Comparison of ENCODE assay signal across 10 mouse cellular contexts in genomic region chr5:117360228-117360515, GRCm38 (mm10). TPM values are rescaled to one million over a fixed set of nuclear protein-coding genes. Genes with fewer than 3 reads are reported as not detected.
DNase-seq lines count a peak whose midpoint lies in the region; ATAC-seq lines count a peak whose summit lies in the region.
"Had no signal": no experiment of that assay in that cellular context is flagged by ENCODE, and none has a peak within 500 bp of the region (broad histone marks: within the 10 kb centered on the region; RNA-seq: fewer than 3 reads in every experiment).

No protein-coding gene starts in this region.

- ATAC-seq in heart, embryonic 11.5 days (replicated peaks; ENCODE audit: insufficient number of reproducible peaks, low FRiP score, low TSS enrichment) = no peak
- ATAC-seq in kidney, embryonic 15.5 days (replicated peaks; ENCODE audit: low FRiP score) = no peak; the same call in 1 of the 2 replicates
- ATAC-seq: CD4-positive, CD25-positive, alpha-beta regulatory T cell, adult 4 months had no signal

- no peak overlapping the region for H3K9ac ChIP-seq in heart, embryonic 11.5 days (ENCODE audit: low read depth, low read length)
- no peak overlapping the region for H3K9ac ChIP-seq in kidney, embryonic 15.5 days

- DNase-seq in heart, adult 8-10 months (ENCODE audit: low spot score) = no peak
- peak; percentile 92 for DNase-seq in R1 (ENCODE audit: low read depth, low spot score)
- peak; percentile 25 for DNase-seq in lung, postnatal 10 days
- DNase-seq in T-cell, adult 2 months (ENCODE audit: low spot score) = no peak
- DNase-seq in cerebellum, adult 18-20 months = no peak
- DNase-seq in adrenal gland, postnatal 14 days = no peak

- no peaks in the 10 kb centered on the region for H3K27me3 ChIP-seq in heart, embryonic 11.5 days (ENCODE audit: control insufficient read depth, insufficient read depth, low read length)
- H3K27me3 ChIP-seq in kidney, embryonic 15.5 days = no peaks in the 10 kb centered on the region

- H3K36me3 ChIP-seq in heart, embryonic 11.5 days (ENCODE audit: control insufficient read depth, insufficient read depth, low read length) = peaks cover 3% of the 10 kb centered on the region; the same call in 1 of the 2 replicates
- H3K36me3 ChIP-seq in kidney, embryonic 15.5 days = peaks cover 19% of the 10 kb centered on the region

- H3K4me3 ChIP-seq in heart, embryonic 11.5 days (ENCODE audit: low read depth, low read length) = no peak overlapping the region
- no peak overlapping the region for H3K4me3 ChIP-seq in kidney, embryonic 15.5 days (replicated peaks)

- peak overlapping the region; percentile 87 for H3K27ac ChIP-seq in heart, embryonic 11.5 days (ENCODE audit: low read depth, low read length)
- peak overlapping the region; percentile 93 for H3K27ac ChIP-seq in kidney, embryonic 15.5 days

- no peaks in the 10 kb centered on the region for H3K9me3 ChIP-seq in heart, embryonic 11.5 days (replicated peaks; ENCODE audit: control insufficient read depth, low read length)
- H3K9me3 ChIP-seq in kidney, embryonic 15.5 days (replicated peaks) = no peaks in the 10 kb centered on the region
- H3K9me3 ChIP-seq: megakaryocyte, embryonic 14.5 days had no signal

- H3K4me2 ChIP-seq in heart, embryonic 11.5 days = peak overlapping the region; percentile 49
- peak overlapping the region; percentile 43 for H3K4me2 ChIP-seq in kidney, embryonic 15.5 days

- H3K4me1 ChIP-seq in heart, embryonic 11.5 days (ENCODE audit: control insufficient read depth, insufficient read depth, low read length) = peaks cover 53% of the 10 kb centered on the region
- H3K4me1 ChIP-seq in kidney, embryonic 15.5 days = peaks cover 81% of the 10 kb centered on the region

- 38% methylated on average over 13 of the region's 13 CpGs for WGBS in heart, embryonic 11.5 days (ENCODE audit: insufficient replicate concordance)
- WGBS in kidney, embryonic 15.5 days = 34% methylated on average over 13 of the region's 13 CpGs

RNA-seq across cellular contexts. Expression of gene Wsb2, which starts 3.1 kb away (rescaled TPM):
- 77.0 and 88.9 TPM in 2 replicates for polyA plus RNA-seq in heart, embryonic 11.5 days (2014; fragmentation: Nextera tagmentation; extraction: Ambion mirVana)
- 100 to 1,000 TPM in 3 of 4 experiments, 10 to 100 TPM in 1; 87.1 to 122 (median 111) TPM for total RNA-seq in heart, adult 8-10 months (2022)
- 67.7 and 69.5 TPM in 2 replicates for polyA plus RNA-seq in kidney, embryonic 15.5 days (2015; fragmentation: Nextera tagmentation; extraction: Ambion mirVana)
- 100 and 103 TPM in 2 replicates for total RNA-seq in adrenal gland, postnatal 14 days (2021)

RNA-seq across cellular contexts. Expression of gene Rfc5, which starts 28.7 kb away (rescaled TPM):
- polyA plus RNA-seq in heart, embryonic 11.5 days (2014; fragmentation: Nextera tagmentation; extraction: Ambion mirVana) = 73.7 and 77.8 TPM in 2 replicates
- total RNA-seq in heart, adult 8-10 months (2022) = 1 to 10 TPM; 1.5 to 2.9 (median 2.1) TPM
- 110 and 128 TPM in 2 replicates for polyA plus RNA-seq in kidney, embryonic 15.5 days (2015; fragmentation: Nextera tagmentation; extraction: Ambion mirVana)
- total RNA-seq in adrenal gland, postnatal 14 days (2021) = 15.4 and 16.8 TPM in 2 replicates

RNA-seq across cellular contexts. Expression of gene Vsig10, which starts 41.3 kb away (rescaled TPM):
- polyA plus RNA-seq in heart, embryonic 11.5 days (2014; fragmentation: Nextera tagmentation; extraction: Ambion mirVana) = 4.4 and 4.7 TPM in 2 replicates
- 1 to 10 TPM; 5.0 to 7.0 (median 6.3) TPM for total RNA-seq in heart, adult 8-10 months (2022)
- 14.2 and 15.9 TPM in 2 replicates for polyA plus RNA-seq in kidney, embryonic 15.5 days (2015; fragmentation: Nextera tagmentation; extraction: Ambion mirVana)
- 18.5 and 21.6 TPM in 2 replicates for total RNA-seq in adrenal gland, postnatal 14 days (2021)

RNA-seq across cellular contexts. Expression of gene Ksr2, which starts 53.6 kb away (rescaled TPM):
- polyA plus RNA-seq in heart, embryonic 11.5 days (2014; fragmentation: Nextera tagmentation; extraction: Ambion mirVana) = 0.15 and 0.19 TPM in 2 replicates
- under 1 TPM; 0.03 to 0.11 (median 0.06) TPM for total RNA-seq in heart, adult 8-10 months (2022)
- polyA plus RNA-seq in kidney, embryonic 15.5 days (2015; fragmentation: Nextera tagmentation; extraction: Ambion mirVana) = 0.67 and 0.73 TPM in 2 replicates
- total RNA-seq in adrenal gland, postnatal 14 days (2021) = 4.7 and 5.2 TPM in 2 replicates

Comparison
In these comparisons a context has a peak if more than half of its experiments do, and no peak if none do; other contexts are left out.
1. DNase-seq: peak in R1 (single experiment) and lung, postnatal 10 days (single experiment); none in heart, adult 8-10 months (single experiment), T-cell, adult 2 months (single experiment), cerebellum, adult 18-20 months (0 of 2) and adrenal gland, postnatal 14 days (single experiment).